Mouse (Mus musculus) neural tube, embryonic 11.5 days (tissue): ENCODE measurements around the gene Ly6c1. TPM values are rescaled to one million over a fixed set of nuclear protein-coding genes. Genes with fewer than 3 reads are reported as not detected.

Experiments
- polyA plus RNA-seq: library from polyadenylated mRNA; unstranded; fragments of >200 nt; fragmentation: Nextera tagmentation; extraction: Ambion mirVana; gene quantifications from 2 replicates; pipeline ENCODE4 v1.2.1, GENCODE M21; 2014

The Ly6c1 gene
- polyA plus RNA-seq, 1 experiment from 2014 or later = 1.3 TPM

Other genes with a start within 250 kb of the Ly6c1 start
- not detected in 2 replicates for gene Gml2, start 229.8 kb downstream of the Ly6c1 start, polyA plus RNA-seq
- not detected in 2 replicates for gene 2010109I03Rik, start 151.8 kb downstream of the Ly6c1 start, polyA plus RNA-seq
- not detected in 2 replicates for gene Ly6i, start 65.4 kb downstream of the Ly6c1 start, polyA plus RNA-seq
- not detected in 2 replicates for gene Ly6a, start 50.8 kb downstream of the Ly6c1 start, polyA plus RNA-seq
- gene Ly6c2, start 63.1 kb upstream of the Ly6c1 start, polyA plus RNA-seq = not detected in 2 replicates
- gene Ly6g, start 106.4 kb upstream of the Ly6c1 start, polyA plus RNA-seq = not detected in 2 replicates
- gene BC025446, start 167.5 kb upstream of the Ly6c1 start, polyA plus RNA-seq = not detected in 2 replicates
- gene Ly6f, start 219.6 kb upstream of the Ly6c1 start, polyA plus RNA-seq = not detected in 2 replicates